Mouse (Mus musculus): ENCODE results near the gene Grxcr1.
A peak's percentile ranks its signal among the peaks of the same experiment; 100 is the strongest.

Grxcr1 gene

DNA sequence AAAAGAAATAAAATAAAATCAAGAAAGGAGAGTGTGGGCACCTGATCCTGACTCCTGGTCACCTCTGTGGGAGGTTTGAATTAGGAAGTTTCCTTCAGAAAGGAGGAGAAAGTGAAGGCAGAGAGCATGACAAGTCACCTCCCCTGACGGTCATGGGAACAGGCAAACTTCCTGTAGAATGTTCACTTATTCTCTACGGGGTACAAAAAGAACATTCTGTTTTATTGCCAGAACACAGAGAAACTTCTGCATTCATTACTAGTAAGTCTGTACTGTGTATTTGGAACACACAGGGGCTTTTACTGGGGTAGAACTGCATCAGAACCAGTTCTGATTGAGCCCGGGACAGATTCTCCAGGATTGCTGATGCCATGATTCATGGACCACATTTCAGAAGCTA, 55.5 kb downstream of the Grxcr1 start:
- no peak for DNase-seq (ENCODE audit: low read depth, low spot score)

DNA sequence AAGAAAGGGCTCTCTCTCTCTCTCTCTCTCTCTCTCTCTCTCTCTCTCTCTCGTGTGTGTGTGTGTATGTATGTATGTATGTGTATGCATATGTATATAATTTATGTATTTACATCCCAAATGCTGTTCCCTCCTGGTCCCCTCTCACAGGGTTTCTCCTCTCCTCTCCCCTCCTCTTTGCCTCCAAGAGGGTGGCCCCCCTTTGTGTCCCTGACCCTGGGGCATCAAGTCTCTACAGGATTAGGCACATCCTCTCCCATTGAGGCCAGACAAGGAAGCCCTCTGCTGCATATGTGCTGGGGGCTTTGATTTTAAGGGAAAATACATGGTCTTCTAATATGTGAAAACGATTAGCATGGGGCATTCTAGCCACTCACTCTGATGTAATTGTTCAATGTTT, 61.5 kb downstream of the Grxcr1 start:
- DNase-seq (ENCODE audit: low read depth, low spot score) = no peak

DNA sequence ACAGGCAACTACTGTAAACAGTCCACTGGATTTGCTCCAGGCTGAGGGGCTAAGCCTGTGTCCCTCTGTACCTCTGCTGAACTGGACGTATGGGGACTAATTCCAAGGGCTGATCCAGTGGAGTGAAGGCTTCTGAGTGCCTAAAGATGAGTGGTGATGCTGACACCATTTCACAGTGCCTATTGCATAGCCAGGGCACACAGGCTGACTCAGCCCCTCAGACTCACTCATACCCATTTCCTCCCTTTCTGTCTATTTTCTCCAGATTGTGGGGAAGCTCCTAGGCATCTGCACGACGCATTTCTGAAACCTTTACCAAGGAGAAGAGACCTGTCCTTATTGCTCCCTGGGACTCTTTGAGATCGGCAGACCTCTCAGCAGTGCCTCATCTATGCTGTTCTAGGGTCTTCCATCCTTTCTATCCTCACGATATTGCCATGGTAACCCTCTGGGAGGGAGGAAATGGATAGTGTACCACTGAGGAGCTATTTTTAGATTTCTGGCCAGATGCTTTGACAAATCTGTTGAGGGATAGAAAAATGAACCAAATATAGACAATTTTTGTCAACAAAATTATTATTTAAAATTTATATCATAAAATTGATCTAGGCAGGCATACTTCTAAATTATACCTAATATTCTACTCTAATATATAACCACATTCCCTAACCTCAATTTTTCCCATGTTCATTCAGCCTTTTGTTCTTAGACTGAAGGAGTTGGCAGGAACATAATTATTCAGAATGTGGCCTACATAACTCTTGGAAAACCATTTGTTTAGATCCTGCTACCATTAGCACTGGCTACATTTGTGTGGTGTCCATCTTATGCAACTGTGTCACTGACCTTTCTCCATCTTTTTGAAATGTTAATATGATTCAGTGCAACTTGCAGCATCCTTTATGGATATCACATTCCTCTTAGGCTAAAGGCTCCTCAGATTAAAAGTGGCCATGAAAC, 66.3 kb downstream of the Grxcr1 start:
- DNase-seq (ENCODE audit: low read depth, low spot score) = no peak

DNA sequence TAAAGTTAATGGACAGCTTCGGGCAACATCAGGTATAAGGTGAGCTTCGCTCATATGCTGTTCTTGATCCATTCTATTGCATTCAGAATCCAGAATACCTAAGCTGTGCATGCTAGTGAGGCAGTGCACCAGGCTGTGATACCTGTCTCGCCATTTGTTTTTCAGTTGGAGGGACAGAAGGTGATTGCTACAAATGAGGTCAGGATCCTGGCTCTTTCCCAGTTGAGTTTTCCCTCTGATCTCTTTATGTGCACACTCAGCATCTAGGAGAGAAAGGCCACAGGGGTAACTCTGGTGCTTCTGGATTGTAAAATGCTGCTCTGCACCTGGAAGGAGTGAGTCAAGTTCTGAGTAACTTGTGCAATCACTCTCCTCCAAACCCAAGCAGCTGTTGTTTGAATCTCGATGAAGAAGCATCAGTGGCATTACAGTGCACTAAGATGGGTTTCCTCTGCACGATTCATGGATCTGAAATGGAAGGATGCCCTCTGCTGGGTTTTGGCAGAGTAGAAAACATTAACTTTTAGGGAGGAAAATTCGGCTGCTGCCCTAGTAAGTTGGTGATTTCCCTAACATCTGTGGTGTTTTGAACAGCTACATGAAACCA, 80.9 kb downstream of the Grxcr1 start:
- DNase-seq (ENCODE audit: low read depth, low spot score) = peak; percentile 2

DNA sequence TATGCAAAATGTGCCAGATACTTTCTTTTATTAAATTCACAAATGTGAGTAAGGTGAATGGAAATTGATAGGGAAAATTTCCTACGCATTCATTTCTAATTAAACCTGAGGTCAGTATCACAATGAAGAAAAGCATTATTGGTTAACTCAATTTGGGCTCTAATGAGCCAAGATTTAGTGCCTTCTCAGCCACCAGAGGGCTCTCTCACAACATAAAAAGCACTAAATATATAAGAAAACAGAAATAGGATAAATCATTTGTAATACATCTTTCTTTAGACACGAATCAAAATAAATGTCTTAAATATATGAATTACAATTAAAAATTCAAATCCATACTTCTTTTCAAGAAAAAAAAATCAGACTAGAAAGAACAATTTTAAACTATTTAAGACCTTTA, 89.2 kb downstream of the Grxcr1 start:
- DNase-seq (ENCODE audit: low read depth, low spot score) = no peak

DNA sequence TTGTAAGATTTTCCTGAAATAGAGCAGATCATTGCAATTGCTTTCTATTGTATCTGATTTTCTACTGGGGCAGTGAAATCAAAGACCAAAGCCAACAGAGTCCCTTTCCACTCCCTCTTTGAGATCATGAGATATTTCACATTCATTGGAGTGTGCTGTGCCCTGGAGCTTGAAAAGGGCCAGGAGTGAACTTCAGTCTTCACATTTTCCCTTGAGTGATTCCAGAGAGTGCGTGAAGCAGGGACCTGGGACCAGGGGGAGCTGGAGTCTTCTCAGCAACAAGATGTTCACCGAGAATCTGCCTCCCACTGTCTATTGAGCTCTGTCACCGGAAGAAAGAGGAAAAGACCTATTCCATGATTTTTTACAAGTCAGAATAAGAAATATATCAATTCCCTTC, 91.2 kb downstream of the Grxcr1 start:
- DNase-seq (ENCODE audit: low read depth, low spot score) = no peak

DNA sequence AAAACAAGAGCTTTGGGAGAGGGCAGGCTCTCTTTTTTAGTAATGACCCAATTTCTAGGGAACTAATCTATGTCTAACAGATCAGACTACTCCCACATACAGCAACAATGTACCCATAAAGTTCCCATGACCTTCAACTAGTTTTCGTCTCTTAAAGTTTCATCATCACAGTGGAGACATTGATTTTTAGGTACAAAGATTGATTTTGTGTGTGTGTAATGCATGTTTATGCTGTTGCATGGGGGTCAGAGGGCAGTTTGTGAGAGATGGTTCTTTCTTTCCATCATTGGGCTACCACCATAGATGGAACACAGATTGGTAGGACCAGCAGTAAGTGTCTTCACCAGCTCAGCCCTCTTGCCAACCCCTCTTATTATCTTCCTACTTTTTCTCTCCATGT, 93.8 kb downstream of the Grxcr1 start:
- DNase-seq (ENCODE audit: low read depth, low spot score) = no peak

DNA sequence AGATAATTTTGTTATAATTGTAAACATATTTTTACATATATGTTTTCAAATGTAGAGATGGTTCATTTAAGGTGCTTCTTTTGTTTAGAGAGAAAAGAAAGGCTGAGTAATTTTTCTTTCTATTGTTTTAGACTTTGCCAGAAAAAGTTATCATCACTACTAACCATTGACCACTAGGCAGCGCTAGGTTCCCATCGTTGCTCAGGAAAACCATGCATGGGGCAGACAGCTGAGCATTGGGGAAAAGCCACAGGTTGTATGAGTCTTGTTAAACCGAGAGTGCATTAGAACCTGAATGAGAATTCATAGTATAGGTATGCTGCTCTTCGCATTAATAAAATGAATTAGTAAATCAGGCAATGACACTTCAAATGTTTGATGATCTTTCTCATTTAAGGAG, 96.8 kb downstream of the Grxcr1 start:
- DNase-seq (ENCODE audit: low read depth, low spot score) = peak; percentile 38

DNA sequence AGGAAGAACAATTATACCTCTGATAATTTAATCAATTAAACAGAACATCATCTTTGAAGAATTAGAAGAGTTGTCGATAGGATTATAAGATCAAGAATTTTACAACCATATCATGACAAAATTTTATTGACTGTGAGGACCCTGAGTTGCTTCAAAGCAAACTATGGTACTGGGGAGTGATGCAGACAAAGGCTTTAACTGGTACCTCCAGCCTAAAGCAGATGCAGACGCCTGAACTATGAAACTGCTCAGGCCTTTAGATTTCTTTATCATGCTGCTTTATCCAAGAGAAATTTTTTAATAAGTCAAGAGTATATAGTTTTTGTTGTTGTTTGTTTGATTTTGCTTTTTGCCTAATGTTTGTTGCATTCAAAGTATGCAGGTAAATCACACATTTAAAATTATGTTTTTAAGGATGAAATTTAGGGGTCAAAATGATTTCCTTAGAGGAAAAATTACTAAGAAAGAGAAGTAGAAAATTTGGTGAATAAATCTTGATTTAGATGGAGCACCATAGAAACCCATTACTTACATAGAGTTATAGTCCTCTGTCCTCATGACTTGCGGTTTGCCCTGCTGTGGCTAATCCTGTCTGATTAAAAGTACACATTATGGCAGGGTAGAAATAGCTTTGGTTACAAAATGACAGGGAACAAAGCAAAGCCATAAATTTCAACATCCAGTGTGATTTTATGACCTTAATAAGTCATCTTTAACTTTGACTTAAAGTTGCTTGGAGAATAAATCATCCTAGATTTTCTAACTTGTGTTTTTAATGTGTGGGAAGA, 97.4 kb downstream of the Grxcr1 start:
- DNase-seq (ENCODE audit: low read depth, low spot score) = no peak

DNA sequence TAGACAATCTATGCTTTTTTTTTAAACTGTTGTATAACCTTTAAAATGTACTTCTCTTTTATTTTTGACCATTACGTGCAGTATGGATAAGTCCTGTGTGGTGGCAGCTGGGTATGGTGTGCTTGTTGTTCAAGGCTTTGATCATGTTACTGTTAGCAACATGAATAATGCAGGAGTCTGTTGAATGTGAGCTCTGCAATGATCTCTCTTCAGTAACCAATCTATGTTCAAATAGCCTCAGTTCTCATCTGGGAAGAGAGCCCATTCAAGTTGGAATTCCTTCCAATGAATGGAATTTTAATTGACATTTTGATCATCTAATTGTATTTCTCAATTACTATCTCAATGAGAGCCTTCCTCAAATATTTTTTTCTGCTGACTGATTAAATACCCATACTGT, 115.2 kb downstream of the Grxcr1 start:
- no peak for DNase-seq (ENCODE audit: low read depth, low spot score)

DNA sequence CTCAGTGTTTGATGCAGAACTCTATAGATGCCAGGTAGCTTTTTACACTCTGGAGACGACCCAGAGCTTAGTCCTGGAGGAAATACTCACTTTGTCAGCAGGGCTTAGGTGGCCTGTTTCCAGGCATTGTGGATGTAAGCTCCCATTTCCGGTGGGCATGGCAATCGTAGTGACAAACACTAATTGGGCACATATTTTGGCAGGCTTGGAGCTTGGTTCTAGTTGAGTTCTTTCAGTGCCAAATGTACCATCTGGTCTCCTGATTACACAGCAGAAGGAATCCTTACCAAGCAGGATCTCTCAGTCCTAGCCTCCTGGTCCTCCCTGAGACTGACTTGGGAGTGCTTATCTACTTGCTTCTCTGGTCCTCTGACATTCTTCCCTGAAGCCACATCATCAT, 118.3 kb downstream of the Grxcr1 start:
- DNase-seq (ENCODE audit: low read depth, low spot score) = no peak

DNA sequence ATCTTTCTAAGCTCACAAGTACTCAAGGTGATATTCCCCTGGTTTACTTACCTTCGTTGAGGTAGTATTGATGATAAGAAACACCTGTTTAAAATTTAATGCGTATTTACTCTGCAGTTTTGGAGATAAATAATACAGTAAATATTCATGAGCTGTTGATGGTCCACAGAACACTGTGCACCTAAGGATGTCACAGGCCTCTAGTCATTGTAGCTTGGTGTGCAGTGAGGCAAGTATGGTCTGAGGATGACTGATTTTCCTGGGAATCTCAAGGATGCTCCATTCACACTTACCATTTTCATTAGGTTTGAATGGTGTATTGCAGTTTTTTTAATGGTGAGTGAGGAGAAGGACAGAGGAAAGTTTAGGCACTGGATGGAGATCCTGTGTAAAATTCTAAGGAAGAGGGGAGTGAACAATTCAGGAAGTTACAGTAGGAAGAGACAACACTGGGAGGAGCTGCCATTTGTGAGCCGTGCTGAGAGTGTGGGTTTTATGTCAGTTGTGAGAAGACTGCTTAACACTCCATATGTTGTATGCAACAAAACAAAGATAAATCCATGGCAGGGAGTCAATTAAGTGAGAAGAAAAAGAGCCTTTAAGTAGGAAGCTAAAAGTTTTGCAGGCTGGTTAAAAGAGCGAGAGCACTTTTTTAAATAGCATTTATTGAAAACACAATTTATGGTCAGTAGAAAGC, 118.9 kb downstream of the Grxcr1 start:
- no peak for DNase-seq (ENCODE audit: low read depth, low spot score)

DNA sequence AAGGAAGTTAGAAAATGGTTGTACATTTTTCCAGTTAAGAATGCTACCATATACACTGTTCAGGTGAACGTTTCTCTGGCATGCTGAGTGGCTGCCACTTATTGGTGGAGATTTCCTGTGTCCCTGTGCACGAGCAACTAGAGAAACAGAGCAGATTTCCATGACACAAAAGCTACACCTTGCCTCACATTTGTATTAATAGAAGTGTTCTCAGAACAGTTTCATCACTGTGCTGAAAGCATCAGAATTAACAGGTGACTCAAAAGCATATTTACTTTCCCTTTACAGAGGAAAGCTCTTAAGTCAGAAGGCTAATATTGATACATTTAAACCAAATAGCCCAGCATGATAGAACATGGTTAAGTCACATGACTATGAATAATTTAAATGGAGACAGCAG, 130.9 kb downstream of the Grxcr1 start:
- DNase-seq (ENCODE audit: low read depth, low spot score) = no peak

DNA sequence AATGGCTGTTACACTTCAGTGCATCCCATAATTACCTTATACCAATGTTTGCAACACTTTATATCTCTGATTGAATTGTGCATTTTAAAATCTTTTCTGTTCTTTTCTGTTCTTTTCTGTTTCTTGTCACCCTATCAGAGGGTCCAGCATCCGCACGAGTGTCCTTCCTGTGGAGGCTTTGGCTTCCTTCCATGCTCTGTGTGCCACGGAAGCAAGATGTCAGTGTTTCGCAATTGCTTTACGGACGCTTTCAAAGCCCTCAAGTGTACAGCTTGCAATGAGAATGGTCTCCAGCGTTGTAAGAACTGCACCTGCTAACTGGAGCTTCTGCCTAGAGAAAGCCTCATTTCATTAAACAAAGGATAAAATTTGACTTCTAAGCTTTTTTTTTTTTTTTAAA, 134.3 kb downstream of the Grxcr1 start:
- DNase-seq (ENCODE audit: low read depth, low spot score) = no peak

Measured in embryo, embryonic 11.5 days (tissue).